16 mouse cellular contexts compared by ENCODE assay signal in genomic region chr13:51523311-51523710, GRCm38 (mm10).
"Had no signal": no experiment of that assay in that cellular context is flagged by ENCODE, and none has a peak within 500 bp of the region (broad histone marks: within the 10 kb centered on the region; RNA-seq: fewer than 3 reads in every experiment).

No protein-coding gene starts in this region.

- DNase-seq: gastrocnemius, postnatal 14 days; gastrocnemius, postnatal 36 days; heart, adult 18-20 months; heart, postnatal 10 days; heart, postnatal 36 days; kidney, adult 11 months; kidney, adult 2 months; kidney, adult 9 months; kidney, postnatal 14 days; kidney, postnatal 36 days; layer of hippocampus, adult 9-11 months; layer of hippocampus, postnatal 36 days; left cerebral cortex, postnatal 4 days had no signal

- ATAC-seq: hindbrain, postnatal 0 days; intestine, embryonic 16.5 days; liver, embryonic 12.5 days had no signal
